Mouse (Mus musculus): ENCODE data around the gene Slc9c1.

Slc9c1 gene

DNA sequence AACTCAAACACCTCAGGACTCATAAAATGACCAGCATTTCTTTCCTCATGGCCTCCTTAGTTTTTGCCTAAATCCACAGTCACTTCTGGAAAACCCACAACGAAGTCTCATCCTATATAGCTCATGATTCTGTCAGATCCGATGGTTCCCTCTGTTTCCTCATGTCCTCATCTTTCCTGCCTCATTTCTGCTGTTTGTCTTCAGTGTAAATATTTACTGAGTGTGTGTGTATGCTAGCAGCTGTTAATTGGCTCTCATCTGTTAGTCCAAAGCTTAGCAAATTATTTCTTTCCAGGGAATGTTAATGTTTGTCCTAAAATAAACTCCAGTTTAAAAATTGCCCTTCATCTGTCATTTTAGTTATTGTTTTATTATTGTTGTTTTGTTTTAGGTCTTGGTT, 16.5 kb downstream of the Slc9c1 start:
- Histone ChIP-seq H3K36me3 (ENCODE audit: insufficient read depth, low read length) (no peaks in the 10 kb centered on the region), H3K4me3 (replicated peaks; ENCODE audit: low read length) (no peak overlapping the region), H3K4me1 (replicated peaks; ENCODE audit: low read depth, low read length) (no peaks in the 10 kb centered on the region), H3K9me3 (ENCODE audit: low read length) (no peaks in the 10 kb centered on the region), H3K27me3 (ENCODE audit: insufficient read depth, low read length) (no peaks in the 10 kb centered on the region)
- TF ChIP-seq POU5F1 (IDR thresholded peaks at IDR 0.05; ENCODE audit: borderline replicate concordance, low read length) (no peak), NANOG (IDR thresholded peaks at IDR 0.05; ENCODE audit: borderline replicate concordance, low read length) (no peak), CTCF (conservative IDR thresholded peaks at IDR 0.05; ENCODE audit: low read length) (no peak)

DNA sequence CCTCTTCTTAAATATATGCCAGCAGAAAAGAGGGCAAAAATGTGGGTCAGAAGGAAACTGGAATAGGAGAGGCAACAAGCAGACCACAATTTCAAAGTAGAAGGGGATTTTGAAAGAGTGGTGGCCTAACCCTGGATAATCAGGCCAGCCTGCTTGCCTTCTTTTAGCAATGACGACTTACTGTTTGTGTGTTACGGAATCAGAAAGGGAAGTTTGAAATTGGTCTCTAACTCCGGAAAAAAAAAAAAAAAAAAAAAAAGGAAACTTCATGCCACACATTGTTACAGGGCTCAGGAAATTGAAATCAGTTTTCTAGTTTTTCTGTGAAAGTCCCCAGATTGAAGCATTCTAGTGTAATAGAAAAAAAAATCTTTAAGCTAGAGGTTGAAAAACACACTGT, 26.6 kb downstream of the Slc9c1 start:
- TF ChIP-seq CTCF (conservative IDR thresholded peaks at IDR 0.05; ENCODE audit: low read length) (no peak), POU5F1 (IDR thresholded peaks at IDR 0.05; ENCODE audit: borderline replicate concordance, low read length) (no peak), NANOG (IDR thresholded peaks at IDR 0.05; ENCODE audit: borderline replicate concordance, low read length) (no peak)
- no peaks in the 10 kb centered on the region for H3K9me3 ChIP-seq (ENCODE audit: low read length)
- no peaks in the 10 kb centered on the region for H3K27me3 ChIP-seq (ENCODE audit: insufficient read depth, low read length)
- no peaks in the 10 kb centered on the region for H3K4me1 ChIP-seq (replicated peaks; ENCODE audit: low read depth, low read length)
- no peaks in the 10 kb centered on the region for H3K36me3 ChIP-seq (ENCODE audit: insufficient read depth, low read length)
- H3K4me3 ChIP-seq (replicated peaks; ENCODE audit: low read length), result no peak overlapping the region

DNA sequence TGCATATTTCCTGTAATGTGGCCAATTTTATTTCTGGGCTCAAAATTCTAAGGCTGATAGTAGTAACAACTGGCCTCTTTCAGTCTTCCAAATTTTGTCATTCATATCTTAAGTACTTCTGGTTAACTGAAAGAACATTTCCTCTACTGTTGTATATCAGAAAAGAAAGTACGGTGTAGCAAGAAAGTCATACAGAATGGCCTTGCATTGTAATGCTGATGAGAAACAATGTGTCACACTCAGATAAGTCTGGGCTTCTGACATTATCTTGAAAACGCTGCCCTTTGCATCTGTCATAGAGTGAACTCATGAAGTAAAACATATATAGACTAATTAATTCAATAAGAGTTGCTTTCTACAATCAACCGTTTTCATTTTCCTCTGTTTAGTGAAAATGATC, 37.2 kb downstream of the Slc9c1 start:
- Histone ChIP-seq H3K36me3 (ENCODE audit: insufficient read depth, low read length) (no peaks in the 10 kb centered on the region), H3K27me3 (ENCODE audit: insufficient read depth, low read length) (no peaks in the 10 kb centered on the region), H3K9me3 (ENCODE audit: low read length) (no peaks in the 10 kb centered on the region), H3K4me1 (replicated peaks; ENCODE audit: low read depth, low read length) (no peaks in the 10 kb centered on the region), H3K4me3 (replicated peaks; ENCODE audit: low read length) (no peak overlapping the region)
- TF ChIP-seq NANOG (IDR thresholded peaks at IDR 0.05; ENCODE audit: borderline replicate concordance, low read length) (no peak), POU5F1 (IDR thresholded peaks at IDR 0.05; ENCODE audit: borderline replicate concordance, low read length) (no peak), CTCF (conservative IDR thresholded peaks at IDR 0.05; ENCODE audit: low read length) (no peak)

DNA sequence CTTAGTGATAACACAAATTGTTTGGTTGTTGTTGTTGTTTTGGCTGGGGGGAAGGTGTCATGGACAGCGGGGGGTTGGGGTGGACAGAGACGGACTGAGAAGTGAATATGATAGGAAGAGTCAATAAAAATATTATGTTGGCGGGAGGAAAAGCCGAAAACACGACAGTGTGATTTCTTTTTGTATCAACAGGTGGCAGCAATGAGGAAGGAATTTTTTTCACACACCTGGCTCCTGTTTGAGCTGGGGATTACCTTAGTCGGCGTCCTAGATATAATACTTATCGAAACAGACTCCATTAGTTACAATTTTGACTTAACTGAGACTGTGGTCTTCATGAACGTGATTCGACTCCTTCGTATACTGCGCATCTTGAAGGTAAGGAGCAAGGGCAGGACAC, 44.8 kb downstream of the Slc9c1 start:
- TF ChIP-seq NANOG (IDR thresholded peaks at IDR 0.05; ENCODE audit: borderline replicate concordance, low read length), result no peak
- peak; percentile 12 for TF ChIP-seq CTCF (conservative IDR thresholded peaks at IDR 0.05; ENCODE audit: low read length)
- no peaks in the 10 kb centered on the region for H3K9me3 ChIP-seq (ENCODE audit: low read length)
- no peaks in the 10 kb centered on the region for H3K27me3 ChIP-seq (ENCODE audit: insufficient read depth, low read length)
- no peaks in the 10 kb centered on the region for H3K36me3 ChIP-seq (ENCODE audit: insufficient read depth, low read length)
- H3K4me3 ChIP-seq (replicated peaks; ENCODE audit: low read length), result no peak overlapping the region
- H3K4me1 ChIP-seq (replicated peaks; ENCODE audit: low read depth, low read length), result no peaks in the 10 kb centered on the region

DNA sequence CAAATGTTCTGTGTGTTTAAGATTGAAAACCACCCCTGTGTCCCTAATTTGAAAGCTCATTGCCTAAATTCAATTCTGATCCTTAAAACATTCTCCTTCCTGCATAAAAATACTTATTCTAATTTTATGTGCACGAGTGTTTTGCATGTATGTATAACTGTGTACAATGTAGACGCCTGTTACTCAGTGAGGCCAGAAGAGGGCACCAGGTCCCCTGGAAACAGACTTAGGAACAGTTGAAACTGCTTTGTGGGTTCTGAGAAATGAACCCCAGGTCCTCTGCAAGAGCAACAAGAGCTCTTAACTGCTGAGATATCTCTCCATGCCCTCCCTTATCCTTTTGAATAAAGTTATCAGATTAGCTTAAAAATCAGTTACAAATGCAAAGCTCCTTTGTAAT, 47.4 kb downstream of the Slc9c1 start:
- H3K4me1 ChIP-seq (replicated peaks; ENCODE audit: low read depth, low read length), result no peaks in the 10 kb centered on the region
- no peaks in the 10 kb centered on the region for H3K27me3 ChIP-seq (ENCODE audit: insufficient read depth, low read length)
- TF ChIP-seq NANOG (IDR thresholded peaks at IDR 0.05; ENCODE audit: borderline replicate concordance, low read length) (no peak), CTCF (conservative IDR thresholded peaks at IDR 0.05; ENCODE audit: low read length) (peak; percentile 20; the same call in 1 of the 2 replicates)
- H3K36me3 ChIP-seq (ENCODE audit: insufficient read depth, low read length), result no peaks in the 10 kb centered on the region
- no peaks in the 10 kb centered on the region for H3K9me3 ChIP-seq (ENCODE audit: low read length)
- H3K4me3 ChIP-seq (replicated peaks; ENCODE audit: low read length), result no peak overlapping the region

DNA sequence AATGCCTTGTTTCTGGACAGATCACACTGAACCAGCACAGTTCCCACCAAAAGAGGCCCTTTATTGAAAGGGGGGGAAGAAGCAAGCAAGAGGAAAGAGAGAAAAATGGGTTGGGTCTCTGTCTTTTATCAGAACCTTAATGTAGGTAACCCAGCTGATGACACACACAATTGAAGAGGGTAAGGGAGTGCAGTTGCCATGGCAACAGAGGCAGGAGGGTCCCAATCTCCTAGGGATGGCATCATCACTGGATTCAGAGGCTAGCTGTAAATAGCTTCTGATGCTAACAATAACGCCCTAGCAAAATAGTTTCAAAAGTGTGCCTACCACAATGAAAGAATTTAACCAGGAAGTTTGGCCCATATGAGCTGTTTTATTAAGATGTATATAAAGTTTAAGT, 58.5 kb downstream of the Slc9c1 start:
- Histone ChIP-seq H3K4me3 (replicated peaks; ENCODE audit: low read length) (no peak overlapping the region), H3K4me1 (replicated peaks; ENCODE audit: low read depth, low read length) (no peaks in the 10 kb centered on the region), H3K9me3 (ENCODE audit: low read length) (no peaks in the 10 kb centered on the region), H3K27me3 (ENCODE audit: insufficient read depth, low read length) (no peaks in the 10 kb centered on the region; the same call in 1 of the 2 replicates), H3K36me3 (ENCODE audit: insufficient read depth, low read length) (no peaks in the 10 kb centered on the region)
- no peak for TF ChIP-seq NANOG (IDR thresholded peaks at IDR 0.05; ENCODE audit: borderline replicate concordance, low read length)
- TF ChIP-seq POU5F1 (IDR thresholded peaks at IDR 0.05; ENCODE audit: borderline replicate concordance, low read length), result no peak
- no peak for TF ChIP-seq CTCF (conservative IDR thresholded peaks at IDR 0.05; ENCODE audit: low read length)

DNA sequence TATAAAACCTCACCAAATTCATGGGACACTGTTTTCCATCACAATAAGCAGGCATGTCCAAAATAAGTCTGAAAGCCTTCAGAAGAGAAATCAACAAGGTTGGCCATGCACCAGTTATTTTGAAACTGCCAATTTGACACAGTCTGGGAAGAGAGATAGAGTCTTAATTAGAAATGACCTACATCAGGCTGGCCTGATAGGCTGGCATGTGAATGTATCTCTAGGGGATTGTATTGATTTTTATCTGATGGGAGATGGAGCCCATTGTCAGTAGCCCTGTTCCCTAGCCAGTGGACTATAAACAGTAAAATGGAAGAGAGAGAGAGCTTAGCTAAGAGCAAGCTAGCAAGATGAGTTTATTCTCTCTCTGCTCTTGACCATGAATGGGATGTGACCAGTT, 60.4 kb downstream of the Slc9c1 start:
- TF ChIP-seq NANOG (IDR thresholded peaks at IDR 0.05; ENCODE audit: borderline replicate concordance, low read length) (no peak), CTCF (conservative IDR thresholded peaks at IDR 0.05; ENCODE audit: low read length) (no peak), POU5F1 (IDR thresholded peaks at IDR 0.05; ENCODE audit: borderline replicate concordance, low read length) (no peak)
- Histone ChIP-seq H3K9me3 (ENCODE audit: low read length) (no peaks in the 10 kb centered on the region), H3K4me3 (replicated peaks; ENCODE audit: low read length) (no peak overlapping the region), H3K4me1 (replicated peaks; ENCODE audit: low read depth, low read length) (no peaks in the 10 kb centered on the region), H3K36me3 (ENCODE audit: insufficient read depth, low read length) (no peaks in the 10 kb centered on the region), H3K27me3 (ENCODE audit: insufficient read depth, low read length) (no peaks in the 10 kb centered on the region)

DNA sequence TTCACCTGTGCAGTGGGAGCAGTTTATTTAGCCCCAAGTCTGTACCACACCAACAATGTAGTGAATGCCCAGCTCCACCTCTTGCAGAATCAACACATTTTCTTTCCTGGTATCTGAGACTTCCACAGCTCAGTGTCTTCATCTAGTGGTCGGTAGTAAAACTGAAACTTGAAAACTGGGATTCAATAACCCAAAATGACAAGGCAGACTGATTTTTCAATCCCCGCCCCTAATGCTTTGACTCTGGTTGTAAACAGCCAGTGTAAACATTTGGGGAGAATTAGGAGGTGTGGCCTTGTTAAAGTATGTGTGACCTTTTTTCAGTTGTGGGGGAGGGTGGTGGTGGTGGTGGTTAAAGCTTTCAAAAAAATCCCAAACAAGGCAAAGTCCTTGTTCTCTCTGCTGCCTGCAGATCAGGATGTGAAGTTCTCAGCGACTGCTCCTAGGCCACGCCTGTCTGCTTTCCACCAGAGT, 73.4 kb downstream of the Slc9c1 start:
- H3K9me3 ChIP-seq (ENCODE audit: low read length), result no peaks in the 10 kb centered on the region
- H3K36me3 ChIP-seq (ENCODE audit: insufficient read depth, low read length), result no peaks in the 10 kb centered on the region
- H3K4me3 ChIP-seq (replicated peaks; ENCODE audit: low read length), result no peak overlapping the region
- peaks cover 13% of the 10 kb centered on the region; the same call in 1 of the 2 replicates for H3K4me1 ChIP-seq (replicated peaks; ENCODE audit: low read depth, low read length)
- H3K27me3 ChIP-seq (ENCODE audit: insufficient read depth, low read length), result no peaks in the 10 kb centered on the region
- TF ChIP-seq CTCF (conservative IDR thresholded peaks at IDR 0.05; ENCODE audit: low read length) (peak; percentile 28; the same call in 1 of the 2 replicates), POU5F1 (IDR thresholded peaks at IDR 0.05; ENCODE audit: borderline replicate concordance, low read length) (no peak)

DNA sequence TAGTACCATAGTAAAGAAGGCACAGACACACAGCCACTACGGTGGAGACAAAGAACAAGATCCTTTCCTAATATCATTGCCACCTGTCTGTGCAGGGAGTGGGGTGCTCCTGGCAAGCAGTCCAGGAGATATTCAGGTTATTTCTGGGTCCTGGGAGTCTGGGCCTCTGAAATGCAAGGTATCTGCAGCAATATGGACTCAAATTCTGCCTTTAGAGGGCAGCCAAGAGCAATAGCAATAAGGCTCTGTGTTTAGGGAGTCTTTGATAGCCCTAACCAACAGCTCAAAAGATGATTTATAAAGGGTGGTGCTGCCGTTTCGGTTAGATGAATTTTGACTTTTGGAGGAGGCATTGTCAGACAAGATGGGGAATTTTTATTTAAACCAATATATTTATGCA, 74.2 kb downstream of the Slc9c1 start:
- Histone ChIP-seq H3K4me1 (replicated peaks; ENCODE audit: low read depth, low read length) (peaks cover 13% of the 10 kb centered on the region; the same call in 1 of the 2 replicates), H3K27me3 (ENCODE audit: insufficient read depth, low read length) (no peaks in the 10 kb centered on the region), H3K36me3 (ENCODE audit: insufficient read depth, low read length) (no peaks in the 10 kb centered on the region), H3K9me3 (ENCODE audit: low read length) (no peaks in the 10 kb centered on the region), H3K4me3 (replicated peaks; ENCODE audit: low read length) (no peak overlapping the region)
- TF ChIP-seq CTCF (conservative IDR thresholded peaks at IDR 0.05; ENCODE audit: low read length) (peak; percentile 49), POU5F1 (IDR thresholded peaks at IDR 0.05; ENCODE audit: borderline replicate concordance, low read length) (no peak)

Data from E14TG2a.4 (cell line).